Mouse (Mus musculus) bone marrow, adult 2 months (tissue): ENCODE measurements around the gene Clns1a.

Experiments
- CTCF ChIP-seq: fragments of 200-500 bp; IDR thresholded peaks from 2 replicates; pipeline ENCODE4 v1.5.1; 2011; ENCODE audit warnings: low read length, control low read depth; ENCODE audit not compliant: control insufficient read depth, insufficient read depth
- POLR2A ChIP-seq: fragments of 200-500 bp; IDR thresholded peaks from 2 replicates; pipeline ENCODE4 v1.6.1; 2011; ENCODE audit warnings: low read depth, mild to moderate bottlenecking, control low read depth, low read length, borderline replicate concordance; ENCODE audit not compliant: control insufficient read depth

DNA sequence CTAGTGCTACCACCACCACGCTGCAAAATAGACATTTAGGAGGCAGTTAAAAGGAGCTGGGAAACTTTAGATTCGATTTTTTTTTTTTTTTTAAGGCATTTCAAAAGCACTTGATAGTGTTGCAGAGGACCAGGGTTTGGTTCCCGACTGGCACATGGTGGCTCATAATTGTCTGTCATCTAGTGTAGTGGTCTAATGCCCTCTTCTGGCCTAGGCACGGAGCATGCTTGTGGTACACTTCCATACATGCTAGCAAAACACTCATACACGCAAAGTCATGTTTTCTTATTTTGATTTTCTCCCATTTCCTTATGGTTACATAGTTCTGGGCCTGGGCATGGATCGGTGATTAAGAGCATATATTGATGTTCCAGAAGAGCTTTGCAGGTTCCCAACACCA is 40.3 kb upstream of the Clns1a start:
- TF ChIP-seq POLR2A (no peak), CTCF (peak; percentile 19; the same call in 1 of the 2 replicates)
